Mouse (Mus musculus) brown adipose tissue, adult 24 weeks (tissue): ENCODE measurements around the gene Aar2. TPM values are rescaled to one million over a fixed set of nuclear protein-coding genes. Genes with fewer than 3 reads are reported as not detected.

Experiments
- H3K27ac ChIP-seq: fragments of 200-500 bp; replicated peaks from 2 replicates; pipeline ENCODE4 v1.5.1; 2012; ENCODE audit warnings: low read depth, mild to moderate bottlenecking, low read length
- H3K4me1 ChIP-seq: fragments of 200-500 bp; 2 replicates; pipeline ENCODE4 v1.6.1; 2012; ENCODE audit warnings: low read length, mixed read lengths; ENCODE audit not compliant: control insufficient read depth, insufficient read depth, insufficient read length
- H3K4me3 ChIP-seq: fragments of 200-500 bp; 2 replicates; pipeline ENCODE4 v1.5.1; 2012; ENCODE audit warnings: low read depth, mild to moderate bottlenecking, low read length, moderate library complexity; ENCODE audit not compliant: insufficient read depth
- polyA plus RNA-seq: library from polyadenylated mRNA; stranded (reverse); fragments of >200 nt; gene quantifications from 2 replicates; pipeline ENCODE4 v1.2.4, GENCODE M21; 2012; ENCODE audit not compliant: missing spikeins, insufficient read depth, insufficient read length

Aar2 gene
- polyA plus RNA-seq, 1 experiment, result 9.2 TPM

DNA sequence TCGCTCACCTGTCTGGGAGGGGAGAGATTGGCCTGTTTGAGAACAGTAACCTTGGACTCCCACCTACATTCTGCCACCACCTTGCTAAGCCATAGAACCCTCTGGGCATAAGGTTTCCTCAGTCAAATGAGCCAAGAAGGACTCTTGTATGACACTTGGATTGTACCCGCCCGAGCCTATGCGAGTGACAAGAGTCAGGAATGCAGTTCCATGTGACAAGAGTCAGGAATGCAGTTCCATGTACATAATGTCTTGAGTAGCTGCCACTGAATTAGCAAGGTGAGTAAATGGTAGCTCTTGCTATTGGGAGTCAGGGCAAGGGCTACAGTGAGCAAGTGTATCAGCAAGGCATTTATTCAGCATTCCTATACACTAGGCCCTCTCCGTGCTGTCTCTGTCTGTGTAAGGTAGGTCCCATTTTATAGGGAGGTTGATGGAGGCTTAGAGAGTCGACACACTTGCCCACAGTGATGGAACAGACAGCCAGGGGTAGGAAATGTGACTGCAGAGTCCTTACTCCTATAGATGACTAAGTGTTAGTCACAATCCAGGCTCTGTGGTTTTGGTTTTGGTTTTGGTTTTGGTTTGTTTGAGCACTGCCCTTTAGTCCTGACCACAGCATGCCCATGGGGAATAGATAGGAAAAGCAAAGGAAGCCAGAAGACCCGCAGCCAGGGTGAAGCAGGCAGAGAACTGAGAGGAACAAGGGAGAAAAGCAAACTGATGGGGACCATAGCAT, 8.4 kb upstream of the Aar2 start:
- Histone ChIP-seq H3K27ac (no peak overlapping the region), H3K4me1 (no peaks in the 10 kb centered on the region), H3K4me3 (no peak overlapping the region)

DNA sequence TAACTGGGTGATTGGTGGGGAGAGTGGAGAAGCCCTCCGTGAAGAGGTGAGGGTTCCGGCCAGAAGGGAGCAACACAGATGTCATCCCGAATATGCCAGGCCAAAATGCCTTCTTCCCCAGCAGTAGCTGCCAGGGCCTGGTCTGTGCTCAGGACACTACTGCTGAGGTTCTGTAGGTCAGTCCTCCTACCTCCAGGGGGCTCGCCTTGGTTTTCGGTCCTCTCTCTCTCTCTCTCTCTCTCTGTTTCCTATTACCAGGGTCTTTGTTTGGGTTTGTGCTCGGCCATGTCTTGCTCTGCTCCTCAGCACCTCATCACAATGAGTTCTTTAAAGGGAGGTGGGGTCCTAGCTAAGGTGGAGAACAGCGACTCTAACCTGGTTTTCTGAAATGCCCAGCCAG, 6.4 kb upstream of the Aar2 start:
- Histone ChIP-seq H3K4me3 (no peak overlapping the region), H3K4me1 (no peaks in the 10 kb centered on the region), H3K27ac (no peak overlapping the region)

DNA sequence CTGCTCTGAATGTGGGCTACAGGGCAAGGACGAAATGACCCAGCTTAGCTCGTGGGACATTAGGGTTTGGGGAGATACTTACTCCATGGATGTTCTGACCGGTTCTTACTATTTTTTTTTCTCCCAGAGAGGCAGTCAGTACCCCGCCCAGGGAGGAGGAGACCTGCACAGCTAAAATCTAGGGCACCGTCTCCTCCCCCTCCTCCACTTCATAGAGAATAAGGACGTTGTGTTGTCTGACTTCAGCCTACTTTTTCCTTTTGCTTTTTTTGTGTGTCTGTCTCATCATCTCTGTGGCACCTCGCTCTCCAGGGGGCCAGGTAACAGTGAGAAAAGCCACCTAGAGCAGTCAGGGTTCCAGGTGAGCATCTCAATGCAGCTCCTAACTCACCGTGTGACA, 5.0 kb upstream of the Aar2 start:
- H3K27ac ChIP-seq, result no peak overlapping the region
- H3K4me1 ChIP-seq, result peaks cover 4% of the 10 kb centered on the region; the same call in 1 of the 2 replicates
- no peak overlapping the region for H3K4me3 ChIP-seq

DNA sequence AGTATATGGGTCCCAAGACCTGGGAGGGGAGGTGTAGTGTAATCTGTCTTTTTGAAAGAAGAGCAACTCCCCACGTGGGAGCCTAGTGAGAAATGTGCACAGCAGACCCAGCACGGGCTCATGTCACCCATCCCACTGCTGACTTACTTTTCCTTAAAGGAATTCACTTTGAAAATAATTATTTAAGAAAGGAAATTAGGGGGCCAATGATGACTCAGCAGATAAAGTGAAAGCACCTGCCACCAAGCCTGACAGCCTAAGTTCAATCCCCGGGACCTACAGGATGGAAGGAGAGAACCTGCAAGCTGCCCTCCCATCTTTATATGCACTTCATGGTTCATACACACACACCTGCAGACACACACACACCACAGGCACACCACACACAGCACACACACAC, 3.6 kb upstream of the Aar2 start:
- Histone ChIP-seq H3K4me1 (peaks cover 4% of the 10 kb centered on the region; the same call in 1 of the 2 replicates), H3K4me3 (no peak overlapping the region), H3K27ac (no peak overlapping the region)

DNA sequence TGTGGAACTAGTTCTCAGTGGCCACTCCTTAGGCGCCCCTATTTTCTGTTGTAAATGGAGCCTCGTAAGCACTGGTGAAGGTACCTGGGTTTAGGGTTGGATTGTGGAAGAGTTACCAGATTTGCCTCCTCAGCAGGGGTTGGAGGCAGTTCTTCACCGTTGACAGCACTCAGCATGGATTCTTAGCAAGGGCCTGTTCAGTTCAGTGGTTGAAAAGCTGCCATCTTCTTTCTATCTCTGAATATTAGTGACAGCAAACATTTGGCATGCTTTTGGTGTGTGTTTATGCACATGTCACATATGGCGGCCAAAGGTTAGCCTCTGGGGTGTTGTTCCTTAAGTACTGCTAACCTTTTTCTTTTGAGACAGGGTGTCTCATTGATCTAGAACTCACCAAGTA, 5.0 kb downstream of the Aar2 start:
- Histone ChIP-seq H3K4me1 (no peaks in the 10 kb centered on the region), H3K4me3 (no peak overlapping the region), H3K27ac (no peak overlapping the region)

DNA sequence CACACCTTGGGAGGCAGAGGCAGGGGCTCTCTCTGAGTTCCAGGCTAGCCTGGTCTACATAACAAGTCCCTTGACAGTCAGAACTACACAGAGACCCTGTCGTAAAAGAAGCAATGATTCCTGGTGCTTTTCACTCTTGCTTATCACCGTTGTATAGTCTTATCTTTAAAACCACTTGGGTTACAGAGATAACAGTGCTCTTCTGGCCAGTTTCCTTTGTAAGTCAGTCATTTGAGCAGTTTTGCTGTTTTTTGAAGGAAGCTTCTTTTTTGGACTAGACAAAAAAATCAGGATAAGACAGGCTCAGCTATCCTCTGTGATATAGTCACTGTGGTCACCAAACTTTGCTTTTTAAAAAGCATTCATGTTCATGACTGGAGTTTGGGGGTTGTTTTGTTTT, 14.4 kb downstream of the Aar2 start:
- Histone ChIP-seq H3K4me1 (no peaks in the 10 kb centered on the region), H3K27ac (no peak overlapping the region), H3K4me3 (no peak overlapping the region)

DNA sequence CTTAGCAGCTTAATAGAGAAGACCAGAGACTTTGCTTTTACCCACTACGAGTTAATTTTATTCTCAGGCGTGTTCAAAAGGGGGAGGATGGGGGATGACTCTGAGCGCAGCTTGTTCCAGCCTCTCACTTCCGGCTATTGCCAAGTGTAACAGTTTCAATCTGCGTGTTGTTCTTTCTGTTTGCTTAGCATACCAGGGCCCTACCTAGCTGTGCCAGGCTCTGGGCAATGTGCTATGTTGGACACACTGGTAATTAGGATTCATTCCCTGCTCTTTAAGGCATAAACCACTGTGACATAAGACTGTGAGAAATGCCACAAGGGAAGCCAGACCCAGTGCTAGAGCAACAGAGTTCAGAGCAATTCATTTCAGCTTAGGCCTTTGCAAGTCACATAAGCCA, 16.2 kb downstream of the Aar2 start:
- Histone ChIP-seq H3K4me3 (no peak overlapping the region), H3K4me1 (no peaks in the 10 kb centered on the region), H3K27ac (no peak overlapping the region)

DNA sequence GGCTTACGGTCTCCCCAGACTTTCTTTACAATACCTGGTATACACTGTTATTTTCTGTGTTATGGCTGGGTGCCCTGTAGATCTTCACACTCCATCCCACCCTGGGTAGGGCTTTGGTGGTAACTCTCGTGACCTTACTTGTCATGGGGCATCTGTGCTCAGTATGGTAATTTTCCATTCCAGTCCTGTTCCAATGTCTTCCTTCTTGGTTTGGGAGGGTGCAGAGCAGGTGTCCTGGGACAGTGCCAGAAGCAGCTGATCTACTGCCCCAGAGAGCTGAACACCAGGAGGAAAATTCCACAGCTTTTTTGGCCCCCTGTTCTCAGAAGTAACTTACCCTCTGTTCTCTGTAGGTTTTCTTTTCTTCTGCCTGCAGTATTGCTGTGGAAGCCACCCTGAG, 19.1 kb downstream of the Aar2 start:
- no peak overlapping the region for H3K4me3 ChIP-seq
- no peak overlapping the region for H3K27ac ChIP-seq
- H3K4me1 ChIP-seq, result no peaks in the 10 kb centered on the region

DNA sequence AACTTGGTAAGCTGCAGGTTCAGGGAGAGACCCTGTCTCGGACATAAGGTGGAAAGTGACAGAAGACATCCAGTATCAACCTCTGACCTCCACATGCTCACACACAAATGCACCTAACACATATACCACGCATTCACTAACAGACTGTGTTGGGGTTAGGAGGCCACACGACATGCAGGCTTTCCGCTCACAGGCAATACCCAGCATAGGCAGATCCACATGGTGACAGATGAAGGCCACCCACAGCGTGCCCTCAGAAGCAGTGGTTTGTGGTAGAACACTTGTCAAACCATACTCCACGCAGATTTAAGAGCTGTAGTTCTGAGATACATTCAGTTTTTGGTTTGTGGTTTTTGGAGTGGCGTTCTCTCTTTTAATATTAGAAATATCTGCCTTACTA, 21.3 kb downstream of the Aar2 start:
- no peak overlapping the region for H3K4me3 ChIP-seq
- H3K27ac ChIP-seq, result no peak overlapping the region
- H3K4me1 ChIP-seq, result no peaks in the 10 kb centered on the region

DNA sequence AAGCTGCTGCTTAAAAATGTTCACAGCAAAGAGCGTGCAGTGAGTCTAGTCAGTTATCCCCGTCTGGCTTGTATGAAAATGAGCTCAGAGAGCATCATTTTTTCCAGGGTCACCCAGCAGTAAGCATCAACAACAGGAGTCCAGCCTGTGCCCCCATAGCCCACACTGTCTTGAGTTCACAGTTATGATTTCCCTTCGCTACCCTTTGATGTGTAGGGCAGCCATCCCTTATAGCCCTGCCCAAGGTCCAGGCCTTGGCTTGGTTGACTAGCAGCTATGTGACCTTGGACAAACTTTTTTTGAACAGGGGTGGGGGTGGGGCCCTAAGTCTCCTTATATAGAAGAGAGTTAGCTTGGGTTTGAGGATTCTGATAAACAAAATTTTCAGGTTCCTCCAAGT, 21.9 kb downstream of the Aar2 start:
- Histone ChIP-seq H3K4me1 (no peaks in the 10 kb centered on the region), H3K27ac (no peak overlapping the region), H3K4me3 (no peak overlapping the region)

DNA sequence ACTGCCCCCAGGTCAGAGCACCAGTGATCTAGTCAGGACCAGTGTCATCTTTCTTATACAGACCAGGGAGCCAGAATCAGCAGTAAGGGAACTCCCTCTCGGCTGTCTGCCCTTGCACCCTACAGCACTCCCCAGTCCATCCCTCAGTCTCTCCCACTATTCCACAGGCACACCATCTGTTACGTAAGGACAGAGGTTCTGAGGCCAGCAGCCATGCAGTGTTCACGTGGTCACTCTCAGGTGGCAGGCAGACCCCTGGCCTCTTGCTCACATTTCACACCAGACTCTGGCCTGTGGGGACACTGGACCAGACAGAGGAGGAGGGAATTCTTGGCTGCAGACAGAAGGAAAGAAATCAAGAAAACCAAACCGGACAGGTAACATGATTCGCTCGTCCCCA, 24.1 kb downstream of the Aar2 start:
- no peak overlapping the region for H3K27ac ChIP-seq
- H3K4me3 ChIP-seq, result no peak overlapping the region
- H3K4me1 ChIP-seq, result no peaks in the 10 kb centered on the region

DNA sequence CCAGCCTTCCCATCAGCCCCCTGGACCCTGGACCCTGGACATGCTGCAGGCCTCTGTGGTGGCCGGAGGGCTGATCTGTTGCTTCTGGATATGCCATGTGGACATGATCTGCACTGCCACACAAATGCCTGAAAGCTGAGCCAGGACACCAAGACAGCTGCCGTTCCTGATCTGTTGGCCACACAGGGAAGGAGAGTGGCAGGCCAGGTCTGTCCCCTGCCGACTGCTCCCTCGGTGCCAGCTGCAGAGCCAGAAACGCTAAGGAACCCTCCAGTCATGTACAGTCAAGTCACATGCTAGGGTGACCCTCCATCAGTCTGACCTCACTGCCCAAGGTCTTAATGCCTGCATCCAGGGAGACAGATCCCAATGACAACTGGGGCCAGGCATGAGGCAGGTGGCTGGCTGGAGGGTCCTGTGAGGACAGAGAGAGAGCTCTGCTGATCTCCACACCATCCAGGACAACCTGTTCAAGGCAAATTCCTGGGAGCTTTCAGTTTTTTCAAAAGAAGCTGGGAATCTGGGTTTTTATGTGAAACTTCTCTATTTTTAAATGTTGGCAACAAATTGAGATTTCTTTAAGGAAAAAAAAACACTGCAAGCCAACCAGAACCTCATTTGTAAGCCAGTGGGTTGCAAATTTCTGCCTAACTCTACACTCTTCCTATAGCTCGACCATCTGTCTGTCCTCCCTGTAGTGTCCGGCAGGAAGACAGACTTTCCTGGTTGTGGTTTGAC, 29.6 kb downstream of the Aar2 start:
- Histone ChIP-seq H3K4me3 (no peak overlapping the region), H3K27ac (no peak overlapping the region), H3K4me1 (no peaks in the 10 kb centered on the region)

DNA sequence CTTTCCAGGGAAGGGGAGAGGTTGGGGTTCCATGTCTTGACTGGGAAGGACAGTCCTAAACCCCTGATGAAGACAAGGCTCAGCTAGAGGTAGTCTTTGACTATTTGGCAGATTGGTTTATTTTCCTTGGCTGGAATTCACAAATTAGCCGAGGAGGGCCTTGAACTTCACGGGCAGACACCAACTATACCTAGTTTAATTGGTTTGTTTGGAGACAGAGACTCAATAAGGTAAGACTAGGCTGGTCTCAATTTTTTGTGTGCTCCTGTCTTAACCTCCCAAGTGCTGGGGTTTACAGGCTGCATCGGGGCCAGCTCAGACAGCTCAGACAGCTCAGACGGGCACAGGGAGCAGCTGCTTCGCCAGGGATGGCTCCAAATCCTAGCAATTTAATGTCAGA, 33.1 kb downstream of the Aar2 start:
- Histone ChIP-seq H3K27ac (no peak overlapping the region), H3K4me3 (no peak overlapping the region)

DNA sequence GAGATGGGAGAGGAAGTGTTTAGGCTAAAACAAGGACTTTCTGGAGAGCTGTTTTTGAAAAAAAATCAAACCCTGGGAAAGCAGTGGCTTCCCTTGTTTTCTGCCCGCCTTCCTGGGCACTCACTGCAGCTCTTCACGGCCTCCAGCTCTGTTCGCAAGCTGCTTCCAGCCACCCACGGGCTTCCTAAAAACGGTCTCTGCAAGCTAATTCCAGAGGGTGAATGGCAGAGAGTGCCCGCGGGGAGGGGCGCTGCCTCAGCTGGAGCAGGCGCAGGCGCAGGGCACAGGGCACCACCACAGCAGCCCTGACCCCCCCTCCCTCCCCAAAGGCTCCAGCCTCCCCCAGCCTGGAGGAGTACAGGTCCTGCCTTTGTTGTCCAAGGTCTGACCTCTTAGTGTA, 33.9 kb downstream of the Aar2 start:
- H3K4me3 ChIP-seq, result no peak overlapping the region
- no peaks in the 10 kb centered on the region for H3K4me1 ChIP-seq
- no peak overlapping the region for H3K27ac ChIP-seq

More for the DNA sequence above, 33.1 kb downstream of the Aar2 start:
- H3K4me1 ChIP-seq, result no peaks in the 10 kb centered on the region

DNA sequence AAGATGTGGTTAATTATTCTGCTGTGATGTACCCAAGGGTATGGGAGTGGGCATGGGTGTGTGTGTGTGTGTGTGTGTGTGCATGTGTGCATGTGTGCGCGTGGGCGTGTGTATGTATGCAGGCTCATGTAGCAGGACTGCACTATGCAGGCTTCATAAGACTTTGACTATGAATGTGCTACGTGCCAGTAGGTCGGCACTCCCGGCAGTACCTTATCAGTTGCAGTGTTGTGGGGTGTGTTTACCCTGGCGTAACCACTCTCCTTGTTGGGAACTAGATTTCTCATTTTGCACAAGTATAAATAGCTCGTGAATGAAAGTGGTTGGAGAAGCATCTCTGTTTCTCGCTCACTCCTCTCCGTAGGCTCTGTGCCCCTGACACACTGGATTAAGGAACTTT, 35.5 kb downstream of the Aar2 start:
- Histone ChIP-seq H3K27ac (no peak overlapping the region), H3K4me3 (no peak overlapping the region), H3K4me1 (no peaks in the 10 kb centered on the region)

DNA sequence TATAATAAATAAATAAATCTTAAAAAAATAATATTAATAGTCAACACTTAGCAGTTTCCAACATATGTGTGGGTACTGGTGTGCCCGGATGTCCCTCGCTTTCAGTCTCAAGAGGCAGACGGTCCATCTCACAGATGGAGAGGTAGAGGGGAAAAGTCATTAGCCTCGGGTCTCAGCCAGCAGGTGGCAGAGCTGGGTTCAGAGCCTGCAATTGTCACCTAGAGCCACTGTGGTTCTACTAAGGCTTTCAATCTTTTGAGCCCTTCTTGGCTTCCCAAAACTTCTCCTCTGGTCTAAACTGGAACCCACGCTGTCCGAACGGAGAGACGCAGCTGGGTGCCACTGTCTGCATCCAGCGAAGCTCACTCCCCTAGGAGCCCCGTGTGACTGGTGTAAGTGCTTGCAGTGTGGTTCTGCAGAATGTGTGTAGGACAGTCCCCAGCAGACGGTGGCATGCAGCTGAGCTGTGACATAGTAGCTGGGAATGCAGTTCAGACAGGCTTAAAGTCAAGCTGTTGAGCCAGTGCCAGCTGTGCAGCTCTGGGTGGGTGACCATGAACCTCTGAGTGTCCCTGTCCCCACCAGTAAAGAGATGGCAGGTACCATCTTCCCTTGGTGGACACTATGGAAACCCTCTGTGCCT, 36.9 kb downstream of the Aar2 start:
- no peak overlapping the region for H3K27ac ChIP-seq

More for the DNA sequence above, 36.9 kb downstream of the Aar2 start:
- H3K4me3 ChIP-seq, result no peak overlapping the region
- no peaks in the 10 kb centered on the region for H3K4me1 ChIP-seq
